ENCODE assay signal across 26 mouse cellular contexts in the genomic region with DNA sequence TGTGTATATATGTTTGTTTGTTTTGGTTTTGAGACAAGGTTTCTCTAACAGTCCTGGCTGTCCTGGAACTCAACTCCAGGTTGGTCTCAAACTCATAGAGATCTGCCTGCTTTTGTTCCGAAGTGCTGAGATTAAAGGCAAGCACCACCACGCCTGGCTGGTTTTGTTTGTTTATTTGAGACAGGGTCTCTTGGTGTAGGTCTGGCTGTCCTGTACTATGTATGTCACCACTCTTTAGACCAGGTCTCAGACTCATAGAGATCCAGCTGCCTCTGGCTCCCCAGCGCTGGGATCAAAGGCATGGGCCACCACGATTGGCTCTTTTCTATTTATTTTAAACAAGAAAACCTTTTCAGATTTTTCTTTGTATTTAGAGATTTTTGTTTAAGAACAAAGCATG.
DNase-seq lines count a peak whose midpoint lies in the region; ATAC-seq and TF ChIP-seq lines count a peak whose summit lies in the region.
"Had no signal": no experiment of that assay in that cellular context is flagged by ENCODE, and none has a peak within 500 bp of the region (broad histone marks: within the 10 kb centered on the region; RNA-seq: fewer than 3 reads in every experiment).

No protein-coding gene starts in this region.

- no peak for ATAC-seq in hindbrain, embryonic 12.5 days (ENCODE audit: low FRiP score)
- peak; percentile 70; the same call in 1 of the 2 replicates for ATAC-seq in lung, embryonic 14.5 days (ENCODE audit: insufficient read depth)
- ATAC-seq in midbrain, postnatal 0 days (ENCODE audit: low FRiP score): no peak
- no peak for ATAC-seq in intestine, embryonic 16.5 days
- ATAC-seq: forebrain, embryonic 15.5 days had no signal

- H3K9ac ChIP-seq in hindbrain, embryonic 12.5 days: no peak overlapping the region
- no peak overlapping the region for H3K9ac ChIP-seq in lung, embryonic 14.5 days
- H3K9ac ChIP-seq in midbrain, postnatal 0 days (replicated peaks; ENCODE audit: low read length, poor library complexity, severe bottlenecking): no peak overlapping the region
- no peak overlapping the region for H3K9ac ChIP-seq in intestine, embryonic 16.5 days (ENCODE audit: low read depth, low read length)
- H3K9ac ChIP-seq: embryonic facial prominence, embryonic 15.5 days; forebrain, embryonic 15.5 days; heart, embryonic 13.5 days; limb, embryonic 15.5 days; liver, embryonic 14.5 days; lung, embryonic 15.5 days; neural tube, embryonic 13.5 days had no signal

- peak; percentile 8 for DNase-seq in hindbrain, embryonic 10.5 days (ENCODE audit: low spot score)
- DNase-seq in lung, embryonic 14.5 days: peak; percentile 21
- no peak for DNase-seq in lung, postnatal 10 days
- DNase-seq in hindlimb bud, embryonic 11.5 days (ENCODE audit: extremely low spot score, low read depth, low spot score): peak; percentile 1
- DNase-seq in midbrain, postnatal 0 days (ENCODE audit: low spot score): no peak
- DNase-seq: adrenal gland, postnatal 14 days; cerebellum, adult 9-10 months; gastrocnemius, postnatal 10 days; heart, adult 18-20 months; heart, postnatal 14 days; kidney, adult 18-20 months; kidney, postnatal 36 days; lung, postnatal 4 days; retina, postnatal 1 day; right cerebral cortex, postnatal 4 days; thymus, postnatal 25 days had no signal

- H3K27me3 ChIP-seq in hindbrain, embryonic 10.5 days (ENCODE audit: insufficient read depth, poor library complexity, severe bottlenecking): no peaks in the 10 kb centered on the region
- H3K27me3 ChIP-seq in hindbrain, embryonic 12.5 days: no peaks in the 10 kb centered on the region
- H3K27me3 ChIP-seq in lung, embryonic 14.5 days (ENCODE audit: insufficient read depth, low read length): no peaks in the 10 kb centered on the region
- no peaks in the 10 kb centered on the region for H3K27me3 ChIP-seq in midbrain, postnatal 0 days (ENCODE audit: insufficient read depth, low read length)
- no peaks in the 10 kb centered on the region for H3K27me3 ChIP-seq in intestine, embryonic 16.5 days (replicated peaks; ENCODE audit: control insufficient read depth, insufficient read depth, low read length)
- H3K27me3 ChIP-seq: embryonic facial prominence, embryonic 15.5 days; forebrain, embryonic 15.5 days; heart, embryonic 13.5 days; limb, embryonic 15.5 days; lung, embryonic 15.5 days; neural tube, embryonic 13.5 days had no signal

- WGBS in hindbrain, embryonic 10.5 days: 36% methylated on average over 4 of the region's 4 CpGs
- WGBS in hindbrain, embryonic 12.5 days: 34% methylated on average over 4 of the region's 4 CpGs
- 15% methylated on average over 4 of the region's 4 CpGs for WGBS in lung, embryonic 14.5 days
- 58% methylated on average over 4 of the region's 4 CpGs for WGBS in midbrain, postnatal 0 days
- WGBS in intestine, embryonic 16.5 days: 40% methylated on average over 4 of the region's 4 CpGs

- H3K36me3 ChIP-seq in hindbrain, embryonic 10.5 days: no peaks in the 10 kb centered on the region
- no peaks in the 10 kb centered on the region for H3K36me3 ChIP-seq in hindbrain, embryonic 12.5 days
- H3K36me3 ChIP-seq in lung, embryonic 14.5 days (ENCODE audit: insufficient read depth): no peaks in the 10 kb centered on the region
- no peaks in the 10 kb centered on the region for H3K36me3 ChIP-seq in midbrain, postnatal 0 days (ENCODE audit: insufficient read depth, low read length)
- H3K36me3 ChIP-seq in intestine, embryonic 16.5 days (ENCODE audit: control insufficient read depth, insufficient read depth, low read length): no peaks in the 10 kb centered on the region
- H3K36me3 ChIP-seq: embryonic facial prominence, embryonic 15.5 days; forebrain, embryonic 15.5 days; heart, embryonic 13.5 days; limb, embryonic 15.5 days; lung, embryonic 15.5 days; neural tube, embryonic 13.5 days had no signal

- no peak overlapping the region for H3K4me2 ChIP-seq in hindbrain, embryonic 12.5 days (replicated peaks)
- no peak overlapping the region for H3K4me2 ChIP-seq in lung, embryonic 14.5 days
- no peak overlapping the region for H3K4me2 ChIP-seq in midbrain, postnatal 0 days (ENCODE audit: low read depth, low read length, poor library complexity, severe bottlenecking)
- no peak overlapping the region for H3K4me2 ChIP-seq in intestine, embryonic 16.5 days (ENCODE audit: low read depth, low read length)
- H3K4me2 ChIP-seq: embryonic facial prominence, embryonic 15.5 days; forebrain, embryonic 15.5 days; heart, embryonic 13.5 days; limb, embryonic 15.5 days; lung, embryonic 15.5 days; neural tube, embryonic 13.5 days had no signal

- no peak for TF ChIP-seq CTCF in lung, embryonic 14.5 days (IDR thresholded peaks at IDR 0.05; ENCODE audit: low read depth)
- TF ChIP-seq CTCF in midbrain, postnatal 0 days (IDR thresholded peaks at IDR 0.05): no peak

- H3K4me3 ChIP-seq in hindbrain, embryonic 10.5 days: no peak overlapping the region
- H3K4me3 ChIP-seq in hindbrain, embryonic 12.5 days: no peak overlapping the region
- H3K4me3 ChIP-seq in lung, embryonic 14.5 days (ENCODE audit: low read depth, low read length): no peak overlapping the region
- no peak overlapping the region for H3K4me3 ChIP-seq in midbrain, postnatal 0 days (ENCODE audit: low read depth, low read length)
- no peak overlapping the region for H3K4me3 ChIP-seq in intestine, embryonic 16.5 days (ENCODE audit: low read length)
- H3K4me3 ChIP-seq: embryonic facial prominence, embryonic 15.5 days; forebrain, embryonic 15.5 days; heart, embryonic 13.5 days; limb, embryonic 15.5 days; lung, embryonic 15.5 days; myocyte; neural tube, embryonic 13.5 days had no signal

- H3K9me3 ChIP-seq in hindbrain, embryonic 10.5 days: no peaks in the 10 kb centered on the region
- H3K9me3 ChIP-seq in hindbrain, embryonic 12.5 days (replicated peaks): no peaks in the 10 kb centered on the region
- no peaks in the 10 kb centered on the region for H3K9me3 ChIP-seq in lung, embryonic 14.5 days (ENCODE audit: low read depth, low read length)
- no peaks in the 10 kb centered on the region for H3K9me3 ChIP-seq in midbrain, postnatal 0 days (ENCODE audit: low read length)
- H3K9me3 ChIP-seq in intestine, embryonic 16.5 days (ENCODE audit: control insufficient read depth, low read length): no peaks in the 10 kb centered on the region
- H3K9me3 ChIP-seq: embryonic facial prominence, embryonic 15.5 days; forebrain, embryonic 15.5 days; heart, embryonic 13.5 days; limb, embryonic 15.5 days; lung, embryonic 15.5 days; neural tube, embryonic 13.5 days had no signal

- no peak overlapping the region for H3K27ac ChIP-seq in hindbrain, embryonic 10.5 days
- H3K27ac ChIP-seq in hindbrain, embryonic 12.5 days: no peak overlapping the region
- peak overlapping the region; percentile 67; the same call in 1 of the 2 replicates for H3K27ac ChIP-seq in lung, embryonic 14.5 days (ENCODE audit: low read depth)
- no peak overlapping the region for H3K27ac ChIP-seq in midbrain, postnatal 0 days (ENCODE audit: low read depth, low read length)
- H3K27ac ChIP-seq in intestine, embryonic 16.5 days (ENCODE audit: low read length): no peak overlapping the region
- H3K27ac ChIP-seq: embryonic facial prominence, embryonic 15.5 days; forebrain, embryonic 15.5 days; heart, embryonic 13.5 days; limb, embryonic 15.5 days; liver, embryonic 14.5 days; neural tube, embryonic 13.5 days had no signal

- H3K4me1 ChIP-seq in hindbrain, embryonic 10.5 days (replicated peaks): peaks cover 15% of the 10 kb centered on the region
- H3K4me1 ChIP-seq in hindbrain, embryonic 12.5 days: no peaks in the 10 kb centered on the region
- 0 out of 2 replicates have a peak, but pooled peaks cover 6% of the 10 kb centered on the region for H3K4me1 ChIP-seq in lung, embryonic 14.5 days (ENCODE audit: insufficient read depth)
- H3K4me1 ChIP-seq in midbrain, postnatal 0 days (ENCODE audit: insufficient read depth, low read length): no peaks in the 10 kb centered on the region
- no peaks in the 10 kb centered on the region for H3K4me1 ChIP-seq in intestine, embryonic 16.5 days (ENCODE audit: control insufficient read depth, insufficient read depth, low read length)
- H3K4me1 ChIP-seq: forebrain, embryonic 15.5 days; limb, embryonic 15.5 days; neural tube, embryonic 13.5 days had no signal

Comparison
In these comparisons a context has a peak if more than half of its experiments do, and no peak if none do; other contexts are left out.
1. DNase-seq: peak in hindbrain, embryonic 10.5 days (single experiment), lung, embryonic 14.5 days (single experiment) and hindlimb bud, embryonic 11.5 days (single experiment); none in lung, postnatal 10 days (single experiment) and midbrain, postnatal 0 days (single experiment).